Mouse (Mus musculus) midbrain, embryonic 10.5 days (tissue): Measurements from ENCODE around the gene Unc13a. TPM values are rescaled to one million over a fixed set of nuclear protein-coding genes. Genes with fewer than 3 reads are reported as not detected.
A peak's percentile ranks its signal among the peaks of the same experiment; 100 is the strongest.

Experiments used
- DNase-seq: peaks from one replicate; pipeline ENCODE4 v3.0.0-alpha.2; 2017; ENCODE audit warnings: low spot score
- H3K27ac ChIP-seq: fragments of 300-500 bp; sonication (generic); replicated peaks from 2 replicates; pipeline ENCODE4 v1.5.1; 2016; ENCODE audit warnings: mild to moderate bottlenecking
- H3K27me3 ChIP-seq: fragments of 300-500 bp; sonication (generic); 2 replicates; pipeline ENCODE4 v1.6.1; 2016; ENCODE audit warnings: low read depth, mild to moderate bottlenecking; ENCODE audit not compliant: poor library complexity, severe bottlenecking
- H3K36me3 ChIP-seq: fragments of 300-500 bp; sonication (generic); 2 replicates; pipeline ENCODE4 v1.6.1; 2016; ENCODE audit warnings: mild to moderate bottlenecking, moderate library complexity
- H3K4me1 ChIP-seq: fragments of 300-500 bp; sonication (generic); 2 replicates; pipeline ENCODE4 v1.6.1; 2016
- H3K4me3 ChIP-seq: fragments of 300-500 bp; sonication (generic); 2 replicates; pipeline ENCODE4 v1.5.1; 2016; ENCODE audit warnings: mild to moderate bottlenecking, moderate library complexity
- H3K9me3 ChIP-seq: fragments of 300-500 bp; sonication (generic); replicated peaks from 2 replicates; pipeline ENCODE4 v1.6.1; 2016; ENCODE audit warnings: mild to moderate bottlenecking
- WGBS: fragments of 180-500 bp; shearing (Covaris S2); methylation state at CpG from one replicate; pipeline ENCODE4 v1.1.7; 2016; 5-methylcytosine and 5-hydroxymethylcytosine counted together
- polyA plus RNA-seq: library from polyadenylated mRNA; unstranded; fragments of >200 nt; fragmentation: Nextera tagmentation; extraction: Ambion mirVana; gene quantifications from 2 replicates; pipeline ENCODE4 v1.2.1, GENCODE M21; 2016

The Unc13a gene
- polyA plus RNA-seq, 1 experiment from 2014 or later, result 4.6 TPM

DNA sequence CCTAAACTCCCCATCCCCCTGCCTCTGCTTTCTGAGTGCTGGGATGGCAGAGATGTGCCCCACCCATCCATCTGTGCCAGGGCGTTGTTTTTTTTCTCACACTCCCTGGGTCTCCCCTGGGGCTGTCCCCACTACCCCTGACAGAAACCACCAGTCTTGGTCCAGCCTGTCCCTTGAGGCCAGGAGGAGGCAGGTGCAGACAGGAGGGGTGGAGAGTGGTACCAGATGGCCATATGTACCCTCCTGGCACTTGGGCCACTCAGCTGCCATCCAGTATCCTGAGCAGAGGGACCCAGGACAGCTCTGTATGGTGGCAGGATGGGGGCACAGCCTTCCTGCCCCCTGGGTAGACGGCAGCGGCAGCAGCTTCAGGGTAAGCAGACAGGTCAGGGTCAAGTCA is 74.1 kb downstream of the Unc13a start, which contains the start of gene Fam129c:
Gene Fam129c (plus strand): TSS at position 198 of the 400 bp plus-strand sequence.
- Histone ChIP-seq H3K27me3 (peaks cover 37% of the 10 kb centered on the region), H3K4me3 (no peak within 1 kb of the TSS), H3K27ac (no peak within 1 kb of the TSS), H3K9me3 (no peaks in the 10 kb centered on the region), H3K4me1 (peaks cover 40% of the 10 kb centered on the region), H3K36me3 (peaks cover 33% of the 10 kb centered on the region)
- 92% methylated on average over 3 of the region's 3 CpGs for WGBS
- no peak for DNase-seq

GRCm38 (mm10) chr8:71596798-71597197 is 74.8 kb downstream of the Unc13a start:
- Histone ChIP-seq H3K36me3 (peaks cover 33% of the 10 kb centered on the region), H3K4me1 (peaks cover 36% of the 10 kb centered on the region), H3K9me3 (no peaks in the 10 kb centered on the region), H3K27ac (no peak overlapping the region), H3K27me3 (peaks cover 30% of the 10 kb centered on the region), H3K4me3 (no peak overlapping the region)
- no peak for DNase-seq
- 87% methylated on average over 4 of the region's 4 CpGs for WGBS

GRCm38 (mm10) chr8:71596384-71596783 is 75.2 kb downstream of the Unc13a start:
- H3K27ac ChIP-seq, result 0 out of 2 replicates have a peak overlapping the region, but pooled peaks have one; percentile 9
- no peaks in the 10 kb centered on the region for H3K9me3 ChIP-seq
- H3K27me3 ChIP-seq, result peaks cover 26% of the 10 kb centered on the region
- H3K36me3 ChIP-seq, result peaks cover 33% of the 10 kb centered on the region
- 62% methylated on average over 6 of the region's 6 CpGs for WGBS
- H3K4me1 ChIP-seq, result peaks cover 38% of the 10 kb centered on the region
- H3K4me3 ChIP-seq, result 0 out of 2 replicates have a peak overlapping the region, but pooled peaks have one; percentile 9
- no peak for DNase-seq

DNA sequence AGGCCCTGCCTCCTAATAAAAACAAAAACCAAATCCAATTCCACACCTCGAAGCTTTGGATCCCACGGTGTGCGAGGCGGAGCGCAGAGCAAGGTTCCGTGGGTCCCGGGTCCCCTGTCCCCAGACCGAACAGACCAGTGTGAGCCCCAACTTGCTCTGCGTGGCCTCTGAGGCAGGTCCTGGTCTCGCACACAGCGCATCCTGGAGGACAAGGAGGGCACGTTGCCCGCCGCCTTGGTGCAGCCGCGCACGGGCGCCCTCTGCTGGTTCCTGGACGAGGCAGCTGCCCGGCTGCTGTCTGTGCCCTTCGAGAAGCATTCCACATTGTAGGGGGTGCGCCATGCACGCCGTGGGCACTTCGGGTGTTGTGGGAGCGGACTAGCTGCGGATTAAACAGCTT is 75.7 kb downstream of the Unc13a start:
- WGBS, result 7% methylated on average over 27 of the region's 27 CpGs
- DNase-seq, result peak; percentile 87
- H3K4me1 ChIP-seq, result peaks cover 43% of the 10 kb centered on the region
- H3K36me3 ChIP-seq, result peaks cover 33% of the 10 kb centered on the region
- 0 out of 2 replicates have a peak overlapping the region, but pooled peaks have one; percentile 9 for H3K27ac ChIP-seq
- no peaks in the 10 kb centered on the region for H3K9me3 ChIP-seq
- H3K27me3 ChIP-seq, result peaks cover 23% of the 10 kb centered on the region
- H3K4me3 ChIP-seq, result peak overlapping the region; percentile 18; the same call in 1 of the 2 replicates

GRCm38 (mm10) chr8:71594324-71594722 is 77.2 kb downstream of the Unc13a start:
- no peak for DNase-seq
- 94% methylated on average over 4 of the region's 4 CpGs for WGBS
- H3K27ac ChIP-seq, result no peak overlapping the region
- H3K4me1 ChIP-seq, result peaks cover 45% of the 10 kb centered on the region
- H3K4me3 ChIP-seq, result 0 out of 2 replicates have a peak overlapping the region, but pooled peaks have one; percentile 1
- H3K27me3 ChIP-seq, result peaks cover 17% of the 10 kb centered on the region
- H3K36me3 ChIP-seq, result peaks cover 23% of the 10 kb centered on the region
- H3K9me3 ChIP-seq, result no peaks in the 10 kb centered on the region

DNA sequence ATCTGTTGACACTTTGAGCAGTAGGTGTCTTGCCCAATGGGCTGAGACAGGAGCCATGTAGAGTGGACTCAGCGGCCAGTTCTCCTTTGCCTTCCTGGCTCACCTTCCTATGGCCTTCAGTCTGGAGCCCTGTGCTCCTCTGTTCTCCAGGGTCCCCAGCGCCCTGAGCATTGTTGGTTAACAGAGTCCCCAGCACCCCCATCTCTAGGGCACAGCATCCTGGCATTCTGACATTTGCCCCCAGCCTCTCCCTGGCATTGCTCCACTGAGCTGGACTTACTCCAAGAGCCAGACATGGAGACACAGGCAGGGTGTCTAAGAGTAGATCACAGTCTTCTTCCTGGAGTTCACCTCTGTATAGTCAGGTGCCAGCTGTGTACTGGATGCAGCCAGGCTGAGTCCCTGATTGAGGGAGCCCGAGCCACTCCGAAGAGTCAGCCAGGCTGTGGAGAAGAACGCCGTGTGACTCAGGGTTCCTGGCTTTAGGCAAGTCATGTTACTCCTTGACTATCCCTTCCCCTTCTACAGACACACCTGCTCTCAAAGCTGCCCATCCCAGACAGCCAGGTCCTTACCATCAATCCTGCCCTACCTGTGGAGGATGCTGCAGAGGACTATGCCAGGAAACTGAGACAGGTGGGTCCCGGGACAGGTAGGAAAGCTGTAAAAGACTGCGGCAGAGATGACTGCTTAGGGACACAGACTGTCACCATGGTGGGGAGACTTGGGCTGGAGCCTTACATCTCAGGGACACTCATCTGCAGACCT is 77.8 kb downstream of the Unc13a start:
- peaks cover 12% of the 10 kb centered on the region for H3K27me3 ChIP-seq
- no peaks in the 10 kb centered on the region for H3K9me3 ChIP-seq
- WGBS, result 91% methylated on average over 8 of the region's 8 CpGs
- H3K4me3 ChIP-seq, result peak overlapping the region; percentile 83; the same call in 1 of the 2 replicates
- H3K36me3 ChIP-seq, result peaks cover 18% of the 10 kb centered on the region
- no peak for DNase-seq
- no peak overlapping the region for H3K27ac ChIP-seq
- peaks cover 45% of the 10 kb centered on the region for H3K4me1 ChIP-seq

GRCm38 (mm10) chr8:71592374-71593170 is 79.0 kb downstream of the Unc13a start:
- DNase-seq, result no peak
- Histone ChIP-seq H3K27me3 (peaks cover 12% of the 10 kb centered on the region), H3K9me3 (no peaks in the 10 kb centered on the region), H3K4me1 (peaks cover 45% of the 10 kb centered on the region), H3K36me3 (peaks cover 18% of the 10 kb centered on the region), H3K4me3 (peak overlapping the region; percentile 83), H3K27ac (peak overlapping the region; percentile 97)
- 6% methylated on average over 60 of the region's 60 CpGs for WGBS

DNA sequence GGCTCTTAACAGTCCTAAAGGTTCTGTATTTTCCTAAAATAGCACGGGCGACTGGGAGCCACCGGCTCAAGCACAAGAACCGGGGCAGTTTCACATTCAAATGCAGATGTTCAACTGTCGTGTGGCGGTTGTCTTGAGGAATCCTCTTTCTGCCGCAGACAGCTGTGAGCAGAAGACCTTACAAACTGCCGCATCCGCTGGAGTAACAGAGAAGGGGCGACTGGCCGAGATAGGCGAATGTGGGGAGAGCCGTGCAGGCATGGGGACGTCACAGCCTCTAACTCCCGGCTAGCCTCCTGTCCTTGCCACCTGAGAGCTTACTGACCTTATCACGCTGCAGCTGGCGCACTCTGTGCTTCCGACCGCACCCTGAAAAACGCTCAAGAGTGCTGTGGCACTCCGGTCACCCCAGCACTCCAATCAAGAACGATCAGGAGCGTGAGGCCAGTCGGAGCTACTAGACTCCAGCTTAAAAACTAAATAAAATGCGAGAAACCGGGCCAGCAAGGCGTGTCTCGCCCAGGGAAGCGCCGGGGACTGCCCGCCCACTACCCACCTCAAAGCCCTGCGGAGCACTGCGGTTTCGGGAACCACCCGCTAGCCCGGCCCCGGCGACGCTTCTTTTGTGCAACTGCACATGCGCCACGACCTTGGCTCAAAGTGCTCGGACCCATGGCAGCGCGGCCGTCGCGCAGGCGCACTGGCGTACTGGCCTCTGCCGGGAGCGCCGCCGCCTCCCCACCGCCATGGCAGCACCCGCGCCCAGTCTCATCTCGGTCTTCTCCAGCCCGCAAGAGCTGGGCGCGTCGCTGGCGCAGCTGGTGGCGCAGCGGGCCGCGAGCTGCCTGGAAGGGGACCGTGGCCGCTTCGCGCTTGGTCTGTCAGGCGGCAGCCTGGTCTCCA is 79.8 kb downstream of the Unc13a start, which contains the start of gene Pgls:
Gene Pgls (plus strand): TSS at position 706 of the 903 bp plus-strand sequence.
- H3K27ac ChIP-seq, result peak within 1 kb of the TSS; percentile 97
- under 1% methylated on average over 71 of the region's 71 CpGs for WGBS
- peaks cover 21% of the 10 kb centered on the region for H3K36me3 ChIP-seq
- peak; percentile 97 for DNase-seq
- H3K27me3 ChIP-seq, result peaks cover 12% of the 10 kb centered on the region
- no peaks in the 10 kb centered on the region for H3K9me3 ChIP-seq
- H3K4me3 ChIP-seq, result peak within 1 kb of the TSS; percentile 83
- H3K4me1 ChIP-seq, result peaks cover 45% of the 10 kb centered on the region

DNA sequence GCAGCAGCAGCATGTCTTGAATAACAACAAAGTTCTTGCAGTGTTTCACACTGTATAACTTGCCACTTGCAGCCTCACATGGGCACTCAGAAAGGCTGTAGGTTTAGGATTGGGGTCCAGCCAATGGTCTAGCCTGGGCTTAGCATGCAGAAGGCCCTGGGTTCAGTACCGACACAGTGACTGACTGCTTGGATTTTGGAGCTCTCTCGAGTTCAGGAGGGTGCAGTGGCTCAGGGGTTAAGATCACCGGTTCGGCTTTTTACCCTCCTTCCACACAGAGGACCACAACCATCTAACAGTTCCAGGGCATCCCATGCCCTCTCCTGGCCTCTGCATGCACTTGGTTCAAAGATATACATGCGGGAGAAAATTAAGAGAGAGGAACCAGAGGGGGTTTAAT is 80.5 kb downstream of the Unc13a start:
- Histone ChIP-seq H3K27ac (peak overlapping the region; percentile 97), H3K9me3 (no peaks in the 10 kb centered on the region), H3K36me3 (peaks cover 25% of the 10 kb centered on the region), H3K4me1 (peaks cover 42% of the 10 kb centered on the region), H3K4me3 (peak overlapping the region; percentile 83), H3K27me3 (peaks cover 12% of the 10 kb centered on the region)
- no peak for DNase-seq
- 34% methylated on average over 5 of the region's 5 CpGs for WGBS

DNA sequence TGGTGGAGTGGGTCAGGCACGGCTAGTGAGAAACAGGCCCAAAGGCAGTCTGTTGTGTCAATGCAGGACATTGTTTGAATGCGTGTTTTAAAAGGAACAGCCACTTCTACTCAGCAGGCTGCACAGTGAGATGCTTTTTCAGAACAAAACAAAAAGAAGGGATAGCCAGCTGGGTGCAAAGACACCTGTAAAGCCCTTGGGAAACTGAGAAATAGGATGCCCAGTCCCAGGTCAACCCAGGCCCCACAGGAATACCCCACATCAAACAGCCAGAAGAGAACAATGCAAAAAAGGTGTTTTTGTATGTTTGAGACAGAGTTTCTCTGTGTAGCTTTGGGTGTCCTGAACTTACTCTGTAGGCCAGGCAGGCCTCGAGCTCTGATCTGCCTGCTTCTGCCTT is 82.8 kb downstream of the Unc13a start:
- 72% methylated on average over 3 of the region's 3 CpGs for WGBS
- DNase-seq, result no peak
- Histone ChIP-seq H3K27ac (no peak overlapping the region), H3K4me3 (no peak overlapping the region), H3K36me3 (peaks cover 33% of the 10 kb centered on the region), H3K4me1 (peaks cover 24% of the 10 kb centered on the region), H3K9me3 (no peaks in the 10 kb centered on the region), H3K27me3 (peaks cover 12% of the 10 kb centered on the region)

- WGBS, result 77% methylated on average over 2 of the region's 2 CpGs
- no peaks in the 10 kb centered on the region for H3K9me3 ChIP-seq
- no peak overlapping the region for H3K4me3 ChIP-seq
- H3K27me3 ChIP-seq, result peaks cover 12% of the 10 kb centered on the region
- no peak overlapping the region for H3K27ac ChIP-seq
- peaks cover 9% of the 10 kb centered on the region for H3K4me1 ChIP-seq
- peak; percentile 49 for DNase-seq
- H3K36me3 ChIP-seq, result peaks cover 28% of the 10 kb centered on the region
Measured at GRCm38 (mm10) chr8:71586891-71587290, 84.7 kb downstream of the Unc13a start.

DNA sequence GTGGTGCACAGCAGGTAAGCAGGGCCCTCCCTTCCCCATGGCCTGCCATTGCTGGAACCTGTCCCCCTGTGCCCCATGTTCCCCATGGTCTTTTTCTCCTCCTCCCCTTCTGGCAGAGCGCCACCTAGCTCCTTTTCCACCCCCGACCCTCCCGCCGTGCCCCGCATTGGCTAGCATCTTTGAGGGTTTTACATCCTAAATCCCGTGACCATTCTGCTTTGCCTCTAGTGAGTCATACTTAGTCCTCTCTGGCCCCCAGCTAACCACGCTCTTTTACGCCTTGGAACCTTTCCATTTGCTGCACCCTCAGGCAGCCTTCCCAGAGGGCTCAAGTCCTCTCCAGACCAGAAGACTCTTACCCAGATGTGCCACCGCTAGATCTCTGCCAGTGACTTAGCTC is 91.4 kb downstream of the Unc13a start:
- 26% methylated on average over 9 of the region's 9 CpGs for WGBS
- no peaks in the 10 kb centered on the region for H3K9me3 ChIP-seq
- H3K4me3 ChIP-seq, result no peak overlapping the region
- peaks cover 23% of the 10 kb centered on the region for H3K36me3 ChIP-seq
- peaks cover 5% of the 10 kb centered on the region; the same call in 1 of the 2 replicates for H3K4me1 ChIP-seq
- H3K27ac ChIP-seq, result no peak overlapping the region
- peaks cover 25% of the 10 kb centered on the region for H3K27me3 ChIP-seq
- DNase-seq, result no peak
